Mouse (Mus musculus) lung, postnatal 0 days (tissue): ENCODE data around the gene Odf2l.

Source experiments
- CTCF ChIP-seq: IDR thresholded peaks from 2 replicates; pipeline ENCODE4 v1.5.1; 2016; ENCODE audit warnings: antibody characterized with exemption, mild to moderate bottlenecking
- EP300 ChIP-seq: IDR thresholded peaks from 2 replicates; pipeline ENCODE4 v1.6.1; 2016; ENCODE audit warnings: antibody characterized with exemption, mild to moderate bottlenecking, control low read depth

DNA sequence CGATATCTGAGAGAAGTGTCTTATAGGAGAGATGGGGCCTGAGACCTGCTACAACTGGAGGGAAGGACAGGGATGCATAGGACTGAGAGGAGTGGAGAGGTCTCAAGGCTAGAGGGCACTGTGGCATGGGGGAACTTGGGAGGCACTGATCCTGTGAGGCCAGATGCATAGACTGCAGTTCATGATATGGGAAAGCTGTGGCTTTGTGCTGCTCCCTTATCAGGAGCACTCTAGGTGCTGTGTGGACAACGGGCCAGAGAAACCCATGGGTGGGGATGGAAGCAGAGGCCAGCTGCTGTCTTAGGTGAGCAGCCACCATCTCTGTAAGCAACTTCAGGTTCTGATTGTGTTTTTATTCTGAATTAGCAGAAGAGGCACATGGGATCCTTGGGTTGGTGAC is 3.2 kb upstream of the Odf2l start:
- TF ChIP-seq CTCF (no peak), EP300 (no peak)
